Mouse (Mus musculus) adrenal gland, postnatal 14 days (tissue): ENCODE results near the gene Akap13. TPM values are rescaled to one million over a fixed set of nuclear protein-coding genes. Genes with fewer than 3 reads are reported as not detected.

Experiments used
- DNase-seq: peaks from one replicate; pipeline ENCODE4 v3.0.0; 2021; ENCODE audit warnings: mixed read lengths
- total RNA-seq: library from RNA; stranded (reverse); gene quantifications from 2 replicates; pipeline ENCODE4 v1.2.3, GENCODE M21; 2021

The Akap13 gene
- total RNA-seq, 1 experiment from 2014 or later = 64.0 TPM

GRCm38 (mm10) chr7:75559915-75560314 is 104.6 kb downstream of the Akap13 start:
- no peak for DNase-seq

- DNase-seq = no peak
Observed at GRCm38 (mm10) chr7:75560566-75560965, 105.2 kb downstream of the Akap13 start.

GRCm38 (mm10) chr7:75561134-75561533 is 105.8 kb downstream of the Akap13 start:
- no peak for DNase-seq

GRCm38 (mm10) chr7:75568276-75568675 is 112.9 kb downstream of the Akap13 start:
- DNase-seq = no peak

- DNase-seq = peak; percentile 29
Observed at GRCm38 (mm10) chr7:75568883-75569282, 113.5 kb downstream of the Akap13 start.

- no peak for DNase-seq
Observed at GRCm38 (mm10) chr7:75570218-75570617, 114.9 kb downstream of the Akap13 start.

- DNase-seq = no peak
Observed at GRCm38 (mm10) chr7:75571078-75571477, 115.7 kb downstream of the Akap13 start.

- DNase-seq = no peak
Observed at GRCm38 (mm10) chr7:75572127-75572526, 116.8 kb downstream of the Akap13 start.

- DNase-seq = peak; percentile 26
Observed at GRCm38 (mm10) chr7:75575120-75575649, 119.9 kb downstream of the Akap13 start.

- DNase-seq = no peak
Observed at GRCm38 (mm10) chr7:75575800-75576585, 120.7 kb downstream of the Akap13 start.

GRCm38 (mm10) chr7:75576851-75577250 is 121.5 kb downstream of the Akap13 start:
- DNase-seq = no peak

GRCm38 (mm10) chr7:75577353-75577752 is 122.0 kb downstream of the Akap13 start:
- DNase-seq = peak; percentile 21

GRCm38 (mm10) chr7:75578647-75579046 is 123.3 kb downstream of the Akap13 start:
- DNase-seq = no peak

- no peak for DNase-seq
Observed at GRCm38 (mm10) chr7:75582091-75582490, 126.8 kb downstream of the Akap13 start.

GRCm38 (mm10) chr7:75584100-75584499 is 128.8 kb downstream of the Akap13 start:
- DNase-seq = no peak

GRCm38 (mm10) chr7:75585409-75585808 is 130.1 kb downstream of the Akap13 start:
- DNase-seq = no peak

GRCm38 (mm10) chr7:75586113-75586512 is 130.8 kb downstream of the Akap13 start:
- DNase-seq = no peak

- no peak for DNase-seq
Observed at GRCm38 (mm10) chr7:75587727-75588126, 132.4 kb downstream of the Akap13 start.

GRCm38 (mm10) chr7:75589304-75589973 is 134.1 kb downstream of the Akap13 start:
- no peak for DNase-seq

GRCm38 (mm10) chr7:75591961-75592360 is 136.6 kb downstream of the Akap13 start:
- no peak for DNase-seq

- peak; percentile 24 for DNase-seq
Observed at GRCm38 (mm10) chr7:75594801-75595200, 139.5 kb downstream of the Akap13 start.

GRCm38 (mm10) chr7:75595268-75595667 is 139.9 kb downstream of the Akap13 start:
- no peak for DNase-seq

- peak; percentile 40 for DNase-seq
Observed at GRCm38 (mm10) chr7:75596058-75596748, 140.9 kb downstream of the Akap13 start.
